Mouse (Mus musculus) right cerebral cortex, postnatal 10 days (tissue): ENCODE results near the gene Ecpas.

Source experiments
- DNase-seq, 2 experiments: peaks; one replicate each; pipeline ENCODE4 v3.0.0; 2021; ENCODE audit warnings: low spot score in 2 of 2

Ecpas gene

GRCm38 (mm10) chr4:58911069-58911830, 1.3 kb downstream of the Ecpas start:
- peak; percentile 77 to 81 for DNase-seq

GRCm38 (mm10) chr4:58910175-58911068, 2.1 kb downstream of the Ecpas start:
- no peak for DNase-seq

- DNase-seq = no peak
Measured at GRCm38 (mm10) chr4:58907453-58907852, 5.1 kb downstream of the Ecpas start.

GRCm38 (mm10) chr4:58898318-58898717, 14.2 kb downstream of the Ecpas start:
- no peak for DNase-seq

GRCm38 (mm10) chr4:58897436-58897835, 15.1 kb downstream of the Ecpas start:
- no peak for DNase-seq

- no peak for DNase-seq
Measured at GRCm38 (mm10) chr4:58894399-58894798, 18.1 kb downstream of the Ecpas start.

GRCm38 (mm10) chr4:58890035-58890782, 22.3 kb downstream of the Ecpas start:
- DNase-seq = no peak

- no peak for DNase-seq
Measured at GRCm38 (mm10) chr4:58888568-58888967, 24.0 kb downstream of the Ecpas start.

- no peak for DNase-seq
Measured at GRCm38 (mm10) chr4:58887626-58888025, 24.9 kb downstream of the Ecpas start.

GRCm38 (mm10) chr4:58886778-58887177, 25.8 kb downstream of the Ecpas start:
- DNase-seq = no peak

GRCm38 (mm10) chr4:58885341-58885740, 27.2 kb downstream of the Ecpas start:
- no peak for DNase-seq

- DNase-seq = no peak
Measured at GRCm38 (mm10) chr4:58883841-58884240, 28.7 kb downstream of the Ecpas start.

GRCm38 (mm10) chr4:58874373-58874772, 38.2 kb downstream of the Ecpas start:
- DNase-seq = no peak

GRCm38 (mm10) chr4:58867242-58867641, 45.3 kb downstream of the Ecpas start:
- DNase-seq = no peak

- DNase-seq = no peak
Measured at GRCm38 (mm10) chr4:58832908-58833307, 79.6 kb downstream of the Ecpas start.

GRCm38 (mm10) chr4:58825921-58826320, 86.6 kb downstream of the Ecpas start:
- DNase-seq = peak in 1 of 2 experiments; percentile 20

GRCm38 (mm10) chr4:58787616-58788015, 124.9 kb downstream of the Ecpas start, which contains the start of gene Olfr267:
Gene Olfr267 (minus strand): TSS chr4:58787716.
- no peak for DNase-seq

- DNase-seq = no peak
Measured at GRCm38 (mm10) chr4:58786659-58787058, 125.9 kb downstream of the Ecpas start.

GRCm38 (mm10) chr4:58763417-58763816, 149.1 kb downstream of the Ecpas start:
- DNase-seq = no peak

- DNase-seq = no peak
Measured at GRCm38 (mm10) chr4:58749510-58749909, 163.0 kb downstream of the Ecpas start.

- no peak for DNase-seq
Measured at GRCm38 (mm10) chr4:58749101-58749500, 163.4 kb downstream of the Ecpas start.
